Mouse (Mus musculus): ENCODE results near the gene Rtn4ip1. TPM values are rescaled to one million over a fixed set of nuclear protein-coding genes. Genes with fewer than 3 reads are reported as not detected.
"Not testable (repeated sequence)": the region's sequence is repeated elsewhere in the genome, so short reads cannot be mapped to it uniquely, and the experiment has no call there.

The Rtn4ip1 gene
- total RNA-seq, 2 experiments from 2014 or later, result 13.4 to 15.4 TPM

DNA sequence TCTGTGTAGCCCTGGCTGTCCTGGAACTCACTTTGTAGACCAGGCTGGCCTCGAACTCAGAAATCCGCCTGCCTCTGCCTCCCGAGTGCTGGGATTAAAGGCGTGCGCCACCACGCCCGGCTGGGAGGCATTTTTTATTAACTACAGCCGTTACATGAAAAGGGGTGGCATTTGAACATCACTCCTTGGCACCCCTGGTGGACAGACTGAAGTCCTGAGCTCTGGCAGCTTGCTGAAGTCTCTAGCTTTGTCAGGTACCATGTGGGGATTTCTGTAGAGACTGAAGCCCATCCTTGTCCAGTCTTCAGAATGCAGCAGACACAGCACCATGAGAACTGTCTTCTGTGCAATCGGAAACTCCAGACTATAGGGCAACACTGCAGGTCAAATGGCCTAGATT, 24.2 kb downstream of the Rtn4ip1 start:
- not testable (repeated sequence) for DNase-seq (ENCODE audit: low spot score in 2 of 2)

DNA sequence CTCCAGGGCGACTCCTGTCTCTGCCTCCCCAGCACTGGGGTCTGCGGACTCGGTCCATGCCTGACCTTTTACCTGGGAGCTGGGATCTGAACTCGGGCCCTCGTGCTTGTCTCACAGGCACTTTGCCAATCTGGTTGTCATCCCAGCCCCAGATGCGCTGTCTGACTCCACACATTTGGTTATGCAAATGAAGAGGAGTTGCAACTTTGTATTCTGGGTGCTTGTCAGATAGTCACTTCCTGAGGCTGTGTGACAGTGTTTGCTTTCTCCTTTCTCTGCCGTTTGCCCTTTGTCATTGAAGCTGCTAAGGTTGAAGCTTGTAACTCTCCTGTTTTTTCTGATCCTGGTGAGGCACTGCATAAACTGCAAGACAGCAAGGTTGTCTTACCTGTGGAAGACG, 26.1 kb downstream of the Rtn4ip1 start:
- no peak for DNase-seq (ENCODE audit: low spot score in 2 of 2)

DNA sequence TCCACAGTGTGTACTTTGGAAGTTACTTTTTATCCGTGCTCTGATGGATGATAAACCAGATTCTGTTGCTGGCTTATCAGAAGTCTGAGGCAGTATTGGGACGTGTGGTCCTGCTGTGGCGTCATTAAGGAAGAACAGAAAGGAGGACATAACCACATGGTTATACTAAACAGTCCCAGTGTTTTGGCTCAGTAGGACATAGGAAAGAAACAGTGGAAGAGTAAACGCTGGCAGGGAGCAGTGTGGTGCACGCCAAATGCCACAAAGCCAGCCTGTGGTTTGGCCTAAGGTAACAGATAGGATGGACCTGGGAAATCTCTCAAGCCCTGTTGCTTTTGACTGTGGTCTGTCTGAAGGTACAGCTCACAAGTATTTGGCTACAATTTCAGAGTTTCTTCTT, 27.0 kb downstream of the Rtn4ip1 start:
- DNase-seq (ENCODE audit: low spot score in 2 of 2), result no peak

DNA sequence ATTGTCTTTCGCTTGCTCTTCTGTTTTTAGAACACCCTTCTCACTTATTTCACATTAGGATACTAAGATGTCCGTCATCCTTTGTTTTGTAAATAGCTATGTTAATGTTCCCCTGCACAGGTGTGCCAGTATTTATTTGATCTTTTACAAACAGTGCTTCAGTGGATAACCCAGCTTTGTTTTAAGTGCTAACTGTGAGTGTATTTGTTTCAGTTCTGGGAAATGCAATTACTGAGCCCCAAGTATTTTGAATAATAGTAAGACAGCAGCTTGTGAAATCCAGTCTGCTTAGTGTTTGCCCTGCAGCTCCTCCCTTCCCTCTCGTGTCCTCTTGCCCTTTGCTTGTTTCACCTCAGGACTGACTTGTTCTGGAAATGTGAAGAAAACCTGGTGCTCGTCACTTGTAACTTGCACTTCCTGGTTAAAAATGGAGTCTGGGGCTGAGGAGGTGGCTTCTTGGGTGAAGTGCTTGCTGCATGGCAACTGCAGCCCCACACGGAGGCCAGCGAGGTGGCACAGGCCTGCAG, 37.6 kb downstream of the Rtn4ip1 start:
- DNase-seq (ENCODE audit: low spot score in 2 of 2), result no peak

DNA sequence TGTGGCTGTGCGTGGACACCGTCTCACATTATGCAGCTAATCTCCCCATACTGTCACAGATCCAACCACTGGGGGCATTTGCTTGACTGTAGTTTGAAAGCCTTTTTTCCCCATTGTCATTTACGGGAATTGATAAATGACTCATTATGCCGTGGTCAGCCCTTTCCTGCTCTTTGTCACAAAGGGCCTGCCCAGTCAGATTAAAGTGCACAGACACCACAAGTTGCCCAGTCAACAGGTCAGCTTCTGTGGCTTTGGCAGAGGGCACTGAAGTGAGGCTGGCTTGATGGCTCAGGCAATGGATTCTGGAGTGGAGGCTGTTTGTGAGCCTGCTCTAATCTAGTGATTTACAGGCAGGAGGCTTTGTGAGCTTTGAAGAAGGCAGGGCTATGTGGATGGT, 42.1 kb downstream of the Rtn4ip1 start:
- no peak for DNase-seq (ENCODE audit: low spot score in 2 of 2)

DNA sequence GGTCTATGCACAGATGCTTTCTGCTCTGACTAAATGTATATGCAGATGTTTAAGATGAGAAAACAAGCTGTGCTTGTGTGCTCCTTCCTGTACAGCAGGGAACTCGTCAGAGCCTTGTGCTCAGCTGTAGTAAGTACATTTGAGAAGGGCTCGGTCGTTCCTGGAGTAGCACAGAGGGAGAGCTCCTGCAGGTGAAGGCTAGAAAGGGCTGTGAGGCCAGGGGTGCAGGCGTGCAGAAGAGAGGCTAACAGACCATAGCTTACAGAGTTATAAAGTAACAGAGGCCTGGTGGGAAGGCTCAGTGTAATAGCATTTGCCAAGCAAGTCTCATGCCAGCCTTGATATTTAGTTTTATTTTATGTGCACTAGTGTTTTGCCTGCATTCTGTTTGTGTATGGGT, 43.8 kb downstream of the Rtn4ip1 start:
- no peak for DNase-seq (ENCODE audit: low spot score in 2 of 2)

DNA sequence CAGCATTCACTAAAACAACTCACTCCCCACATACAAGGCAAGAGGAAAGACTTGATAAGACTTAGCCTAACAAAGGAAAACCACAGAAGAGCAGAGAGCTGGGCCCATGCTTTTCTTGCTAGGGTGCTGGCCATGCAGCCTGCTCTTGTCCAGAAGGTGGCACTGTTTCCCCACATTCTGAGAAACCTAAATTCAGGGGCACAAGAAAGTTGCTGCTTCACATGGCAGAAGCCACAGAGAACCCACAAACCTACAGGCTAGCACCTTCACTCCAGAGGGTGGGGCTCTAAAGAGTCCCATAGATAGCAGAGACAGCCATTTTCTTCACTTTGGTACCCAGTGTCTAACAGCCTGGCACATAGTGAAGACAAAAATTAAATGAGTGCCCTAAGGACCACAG, 52.3 kb downstream of the Rtn4ip1 start:
- DNase-seq (ENCODE audit: low spot score in 2 of 2), result peak; percentile 52 to 60

DNA sequence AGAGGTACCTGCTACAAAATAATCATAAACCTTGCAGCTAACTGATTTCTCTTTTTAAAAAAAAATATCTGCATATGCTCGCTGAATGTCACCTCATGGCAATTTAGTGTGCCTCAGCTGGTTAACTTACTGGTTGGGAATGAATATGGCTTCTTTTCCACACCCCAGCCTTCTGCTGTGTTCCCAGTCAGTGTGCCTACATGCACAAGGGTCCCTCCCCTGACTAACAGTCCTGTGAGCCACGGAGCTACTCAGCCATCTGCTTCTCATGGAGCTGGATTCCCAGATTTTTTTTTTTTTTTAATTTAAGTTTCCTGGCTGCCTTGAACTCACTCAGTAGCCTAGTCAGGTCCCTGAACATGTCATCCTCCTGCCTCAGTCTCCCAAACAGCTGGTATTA, 63.3 kb downstream of the Rtn4ip1 start:
- DNase-seq (ENCODE audit: low spot score in 2 of 2), result peak; percentile 13 to 25

DNA sequence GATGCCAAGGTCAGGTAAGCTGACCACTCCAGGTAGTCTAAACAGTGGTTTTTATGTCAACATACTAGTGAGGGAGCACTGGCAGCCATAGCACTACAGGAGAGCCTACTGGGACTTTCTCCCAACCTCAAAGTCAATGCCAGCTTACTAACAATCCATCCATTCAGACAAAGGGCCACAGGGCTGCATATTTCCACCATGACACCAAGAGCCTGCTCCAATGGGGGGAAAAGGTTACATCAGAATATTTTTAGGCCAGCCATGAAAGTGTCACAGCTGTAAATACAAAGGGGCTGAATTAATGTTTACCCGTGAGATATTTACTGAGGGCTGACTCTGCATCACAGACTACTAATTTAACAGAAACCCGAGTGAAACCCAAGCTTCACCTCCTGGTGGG, 71.6 kb downstream of the Rtn4ip1 start:
- DNase-seq (ENCODE audit: low spot score in 2 of 2), result no peak

DNA sequence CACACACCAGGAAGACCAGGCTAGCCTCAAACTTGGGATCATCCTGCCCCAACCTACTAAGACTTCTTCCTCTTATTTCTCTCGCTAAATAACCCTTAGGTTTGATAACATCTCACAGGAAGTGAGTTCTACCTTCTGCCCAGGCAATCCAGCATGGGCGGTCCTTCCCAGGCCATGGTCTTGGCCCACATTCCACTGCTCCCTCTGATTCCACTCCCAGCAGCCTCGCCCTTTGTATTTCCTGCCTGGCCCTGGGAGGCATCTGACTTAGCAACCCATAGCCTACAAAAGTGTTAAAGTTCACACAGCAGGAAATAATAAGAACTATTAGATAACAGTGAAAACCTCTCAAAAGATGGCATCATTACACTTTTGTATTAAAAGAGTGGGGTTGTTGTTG, 75.7 kb downstream of the Rtn4ip1 start:
- no peak for DNase-seq (ENCODE audit: low spot score in 2 of 2)

DNA sequence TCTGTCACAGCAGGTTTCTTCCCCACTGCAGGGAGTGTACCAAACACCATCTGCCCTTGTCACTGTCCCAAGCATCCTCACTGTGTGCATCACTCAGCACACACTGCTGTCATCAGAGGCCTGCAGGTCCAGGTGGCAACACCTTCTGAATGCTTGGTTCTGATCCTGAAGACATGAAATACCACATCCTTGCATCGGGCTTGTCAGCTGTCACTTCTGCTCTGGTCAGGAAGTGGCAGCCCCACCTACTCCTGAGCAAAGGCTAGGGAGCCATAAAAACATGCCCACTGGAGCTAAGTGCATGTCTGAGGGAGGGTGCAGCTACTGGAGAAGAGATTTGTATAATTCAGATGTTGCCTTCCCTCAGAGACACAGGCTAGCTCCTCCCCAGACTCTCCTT, 78.5 kb downstream of the Rtn4ip1 start:
- DNase-seq (ENCODE audit: low spot score in 2 of 2), result no peak

DNA sequence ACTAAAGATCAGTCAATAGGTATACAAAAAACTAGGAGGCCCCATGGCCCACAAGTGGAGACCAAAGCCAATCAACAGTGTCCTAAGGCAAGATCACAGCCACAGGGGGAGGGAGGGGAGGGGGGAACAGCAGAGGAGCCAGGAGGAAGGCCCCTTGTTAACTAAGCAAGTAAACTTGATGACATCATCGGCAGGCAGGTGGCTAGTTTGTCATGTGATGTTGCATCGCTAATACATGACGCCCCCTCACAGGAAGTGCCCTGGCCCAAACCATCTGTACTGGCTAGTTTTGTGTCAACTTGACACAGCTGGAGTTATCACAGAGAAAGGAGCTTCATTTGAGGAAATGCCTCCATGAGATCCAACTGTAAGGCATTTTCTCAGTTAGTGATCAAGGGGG, 79.1 kb downstream of the Rtn4ip1 start:
- not testable (repeated sequence) for DNase-seq (ENCODE audit: low spot score in 2 of 2)

DNA sequence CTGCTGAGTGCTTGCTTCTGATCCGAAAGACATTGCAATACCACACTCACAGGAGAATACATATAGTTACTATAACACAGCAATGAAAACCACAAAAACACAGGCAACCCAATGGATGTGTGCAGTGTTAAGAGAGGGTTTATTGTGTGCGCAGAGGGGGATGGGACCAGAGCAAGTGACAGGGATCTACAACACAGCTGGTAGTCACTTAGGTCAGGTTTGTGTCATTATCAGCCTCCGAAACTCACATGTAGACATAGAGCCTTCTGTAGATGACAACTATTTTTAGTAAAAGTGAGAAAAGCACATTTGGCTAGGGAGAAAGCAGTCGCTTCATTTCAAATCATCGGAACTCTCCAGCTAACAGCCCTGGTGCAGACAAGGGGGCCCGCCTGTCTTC, 80.9 kb downstream of the Rtn4ip1 start:
- DNase-seq (ENCODE audit: low spot score in 2 of 2), result no peak

DNA sequence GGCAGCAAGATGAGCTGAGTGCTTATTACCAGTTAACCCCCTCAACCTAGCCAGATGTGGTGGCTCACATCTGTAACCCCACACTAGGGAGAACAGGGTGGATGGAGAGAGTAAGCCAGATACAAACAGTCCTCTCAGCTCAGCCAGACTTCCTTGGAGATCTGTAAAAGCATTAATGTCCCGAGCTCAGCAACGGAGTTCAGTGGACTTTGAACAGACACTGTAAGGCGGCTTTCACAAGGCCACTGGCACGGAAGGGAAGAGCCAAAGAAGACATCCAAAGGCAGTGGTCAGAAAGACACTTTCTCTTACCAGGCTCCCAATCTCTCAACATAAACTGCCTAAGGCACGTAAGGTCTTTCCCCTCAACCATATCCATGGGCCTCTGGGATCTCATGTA, 81.6 kb downstream of the Rtn4ip1 start:
- no peak for DNase-seq (ENCODE audit: low spot score in 2 of 2)

DNA sequence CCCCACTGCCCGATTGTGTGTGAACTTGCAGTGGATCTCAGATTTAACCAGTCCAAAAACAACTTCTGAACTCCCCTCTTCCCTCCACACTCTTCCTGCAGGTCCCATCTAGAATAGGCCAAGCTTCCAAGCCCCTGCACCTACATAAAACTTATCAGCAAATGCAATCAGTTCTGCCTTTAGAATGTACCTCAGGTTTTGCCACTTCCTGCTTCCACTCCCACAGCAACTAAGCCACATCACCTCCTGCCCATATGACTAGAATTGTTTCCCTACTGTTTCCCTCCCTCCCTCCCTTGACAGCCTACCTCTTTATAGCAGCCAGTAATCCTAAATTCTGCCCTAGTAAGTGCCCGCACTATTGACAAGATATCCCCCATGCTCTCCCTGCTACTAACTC, 82.3 kb downstream of the Rtn4ip1 start:
- no peak for DNase-seq (ENCODE audit: low spot score in 2 of 2)

DNA sequence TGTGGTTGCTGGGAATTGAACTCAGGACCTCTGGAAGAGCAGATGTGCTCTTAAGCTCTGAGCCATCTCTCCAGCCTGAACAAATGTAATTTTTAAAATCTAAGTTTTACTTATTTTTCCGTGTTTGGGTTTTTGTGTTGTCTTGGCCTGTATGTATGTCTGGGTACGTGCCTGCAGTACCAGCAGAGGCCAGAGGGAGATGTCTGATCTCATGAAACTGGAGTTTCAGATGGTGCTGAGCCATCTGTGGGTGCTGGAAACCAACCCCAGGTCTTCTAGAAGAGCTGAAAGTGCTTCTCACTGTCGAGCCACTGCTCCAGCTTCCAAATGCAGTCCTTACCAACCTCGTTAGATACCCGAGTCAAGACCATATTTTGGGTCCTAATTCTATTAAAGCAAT, 89.7 kb downstream of the Rtn4ip1 start:
- no peak for DNase-seq (ENCODE audit: low spot score in 2 of 2)

DNA sequence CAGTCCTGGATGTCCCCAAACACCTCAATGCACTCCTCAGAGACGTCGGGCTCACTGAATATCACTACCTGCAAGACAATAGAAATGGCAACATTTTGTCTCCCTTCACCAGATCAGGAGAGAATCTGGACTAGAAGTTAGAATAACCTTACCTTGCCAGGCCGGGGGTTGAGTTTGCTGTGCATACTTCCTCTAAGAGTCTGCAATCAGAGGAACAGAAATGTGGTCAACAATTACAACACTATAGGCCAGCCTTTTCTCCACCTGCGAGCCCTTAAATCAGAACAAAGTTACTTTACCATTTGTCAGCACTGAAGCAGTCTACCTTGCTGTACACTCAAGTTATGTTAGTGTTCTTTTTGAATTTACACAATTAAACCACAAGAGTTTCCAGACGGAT, 90.9 kb downstream of the Rtn4ip1 start:
- no peak for DNase-seq (ENCODE audit: low spot score in 2 of 2)

DNA sequence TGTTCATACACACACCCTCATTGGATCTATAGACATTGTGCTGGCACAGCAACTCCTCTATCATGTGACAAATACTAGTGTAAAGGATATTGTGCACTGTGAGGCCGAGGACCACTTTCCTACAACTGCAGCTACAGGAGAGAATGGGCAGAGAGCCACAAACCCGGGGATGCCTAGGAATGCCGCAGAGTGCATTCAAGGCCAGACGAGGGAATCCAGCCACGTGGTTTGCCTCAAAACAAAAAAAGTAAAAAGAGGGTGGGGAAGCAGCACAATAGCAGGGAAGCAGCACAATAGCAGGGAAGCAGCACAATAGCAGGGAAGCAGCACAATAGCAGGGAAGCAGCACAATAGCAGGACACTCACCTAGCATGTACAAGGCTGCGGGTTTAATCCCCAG, 91.6 kb downstream of the Rtn4ip1 start:
- no peak for DNase-seq (ENCODE audit: low spot score in 2 of 2)

DNA sequence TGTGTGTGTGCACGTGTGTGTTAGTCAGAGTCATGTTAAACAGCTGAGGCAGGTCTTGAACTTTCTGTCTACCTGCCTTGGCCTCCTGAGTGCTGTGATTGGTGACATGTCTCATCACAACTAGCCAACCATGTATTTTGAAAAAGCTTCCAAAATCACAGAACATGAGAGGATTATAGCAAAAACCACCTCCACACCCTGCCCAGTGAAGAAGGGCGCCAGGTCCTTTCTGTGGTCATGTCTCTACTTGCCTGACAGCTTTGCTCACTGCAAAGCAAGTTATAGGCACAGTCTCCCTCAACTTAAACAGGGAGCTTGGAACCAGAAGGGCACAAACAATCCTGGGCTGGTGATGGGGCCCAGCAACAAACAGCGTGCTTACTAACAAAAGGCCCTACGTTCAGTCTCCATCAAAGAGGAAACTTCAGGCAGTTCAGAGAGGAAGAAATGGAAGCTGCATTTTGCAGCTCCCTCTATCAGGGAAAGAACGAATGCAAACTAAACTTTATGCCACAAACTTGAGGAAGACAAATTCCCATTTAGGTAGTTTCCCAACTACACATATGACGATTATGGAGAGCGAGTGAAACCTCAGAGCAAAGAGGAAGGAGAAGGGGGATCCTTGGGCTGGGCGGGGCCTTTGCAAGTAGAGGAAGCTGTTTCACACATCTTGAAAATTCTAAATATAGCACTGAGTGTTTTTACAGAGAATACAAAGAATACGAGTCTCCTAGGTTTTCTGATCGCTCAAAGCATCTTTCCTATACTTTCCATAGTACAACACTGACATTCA, 94.4 kb downstream of the Rtn4ip1 start:
- DNase-seq (ENCODE audit: low spot score in 2 of 2), result no peak

DNA sequence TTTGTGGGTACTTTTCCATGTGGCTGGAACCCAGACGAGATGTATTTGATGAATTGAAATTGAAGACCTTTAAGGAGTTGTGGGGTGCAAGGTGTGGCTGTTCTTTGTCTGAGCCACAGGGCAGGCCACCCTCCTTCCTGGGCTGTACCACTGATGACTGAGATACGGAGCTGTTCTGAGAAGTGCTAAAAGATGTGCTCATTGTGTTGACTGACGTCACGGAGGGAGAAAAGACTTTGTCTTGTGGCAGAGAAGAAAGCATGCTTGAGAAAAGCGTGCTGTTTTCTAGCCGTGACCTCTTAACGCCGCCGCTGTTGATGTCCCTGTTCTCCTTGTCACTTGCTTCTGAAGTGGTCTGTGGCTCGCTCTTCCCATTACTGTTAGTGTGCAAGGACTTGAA, 95.7 kb downstream of the Rtn4ip1 start:
- no peak for DNase-seq (ENCODE audit: low spot score in 2 of 2)

DNA sequence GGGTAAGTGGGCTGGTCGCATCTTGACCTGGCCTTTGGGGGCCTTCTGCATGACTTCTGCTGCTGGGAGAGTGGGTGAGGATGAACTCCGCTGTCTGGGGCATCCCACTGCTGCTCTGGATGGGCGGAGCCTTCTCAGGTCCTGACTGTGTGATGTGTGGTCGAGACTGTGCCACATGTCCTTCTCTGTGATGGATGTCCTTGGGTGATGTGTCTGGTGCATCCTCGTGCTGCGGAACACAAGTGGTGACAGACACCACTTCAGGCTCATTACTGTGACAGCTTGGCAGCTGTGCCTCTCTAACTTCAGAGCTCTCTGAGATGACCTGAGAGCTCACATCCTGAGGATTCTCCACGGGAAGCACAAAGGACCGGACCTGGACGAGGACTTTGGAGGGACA, 96.4 kb downstream of the Rtn4ip1 start:
- DNase-seq (ENCODE audit: low spot score in 2 of 2), result no peak

DNA sequence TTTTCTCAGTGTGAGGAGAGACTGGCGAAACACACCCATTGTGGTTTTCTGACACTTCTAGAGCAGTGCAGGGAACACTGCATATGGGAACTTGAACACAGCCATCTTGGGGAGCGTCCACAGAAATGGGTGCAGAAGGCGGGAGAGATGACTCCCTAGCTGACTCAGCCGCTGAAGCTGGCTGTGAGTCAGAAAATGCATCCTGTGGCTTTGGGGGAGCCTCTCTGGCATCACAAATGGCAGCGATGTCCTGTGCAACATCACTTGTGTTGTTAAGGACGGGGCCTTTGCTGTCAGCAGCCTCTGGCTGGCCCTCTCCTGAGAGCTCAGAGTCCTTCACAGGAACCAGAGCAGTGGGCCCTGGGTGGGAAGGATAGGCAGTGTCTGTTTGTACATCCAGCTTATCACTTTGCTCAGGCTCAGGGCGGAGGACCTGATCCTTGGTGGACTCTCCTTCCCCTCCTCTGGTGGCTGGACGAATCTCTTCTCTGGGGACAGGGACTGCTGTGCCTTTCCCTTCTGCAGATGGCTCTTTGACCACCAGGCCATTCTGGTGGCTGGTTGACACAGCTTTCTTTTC, 97.0 kb downstream of the Rtn4ip1 start:
- peak in 1 of 2 experiments; percentile 2 for DNase-seq (ENCODE audit: low spot score in 2 of 2)
